In genomic region chr7:37743350-37743749, GRCm38 (mm10) we compare ENCODE assay signal across 18 mouse cellular contexts. TPM values are rescaled to one million over a fixed set of nuclear protein-coding genes. Genes with fewer than 3 reads are reported as not detected.
"Had no signal": no experiment of that assay in that cellular context is flagged by ENCODE, and none has a peak within 500 bp of the region (broad histone marks: within the 10 kb centered on the region; RNA-seq: fewer than 3 reads in every experiment).

No protein-coding gene starts in this region.

- DNase-seq: kidney, postnatal 10 days; kidney, postnatal 36 days; liver, embryonic 13.5 days; lung, adult 2 months; lung, postnatal 14 days; lung, postnatal 4 days; midbrain, embryonic 14.5 days; right cerebral cortex, adult 18-20 months; right cerebral cortex, postnatal 14 days; right cerebral cortex, postnatal 4 days; thymus, adult 2 months; thymus, postnatal 14 days; thymus, postnatal 4 days had no signal

- H3K4me2 ChIP-seq: liver, embryonic 13.5 days; midbrain, embryonic 11.5 days had no signal

- H3K4me3 ChIP-seq: liver, embryonic 13.5 days had no signal

- H3K9me3 ChIP-seq: liver, embryonic 13.5 days had no signal

- H3K27me3 ChIP-seq: liver, embryonic 13.5 days had no signal

- H3K4me1 ChIP-seq: liver, embryonic 13.5 days had no signal

- H3K27ac ChIP-seq: liver, embryonic 13.5 days; stomach, postnatal 0 days had no signal

- H3K9ac ChIP-seq: liver, embryonic 13.5 days had no signal

- H3K36me3 ChIP-seq: liver, embryonic 13.5 days had no signal

RNA-seq across cellular contexts. Expression of gene Zfp536, which starts 30.1 kb away (rescaled TPM):
- total RNA-seq: liver, adult 2 months; megakaryocyte progenitor cell, adult 5-6 weeks; megakaryocyte-erythroid progenitor cell, adult 5-6 weeks had no signal
- polyA plus RNA-seq: liver, adult 2 months had no signal
